Mouse (Mus musculus) heart, embryonic 13.5 days (tissue): ENCODE measurements around the gene Tbx3. TPM values are rescaled to one million over a fixed set of nuclear protein-coding genes. Genes with fewer than 3 reads are reported as not detected.

Source experiments
- ATAC-seq: fragments of 200-750 bp; cut with Nextera tagmentation; 2 replicates; pipeline ENCODE4 v1.8.0; 2017; ENCODE audit warnings: moderate TSS enrichment; ENCODE audit not compliant: insufficient number of reproducible peaks, low FRiP score, low TSS enrichment; ENCODE audit errors: extremely low read depth
- H3K27ac ChIP-seq: fragments of 300-500 bp; sonication (generic); replicated peaks from 2 replicates; pipeline ENCODE4 v1.5.1; 2015; ENCODE audit warnings: moderate library complexity, mild to moderate bottlenecking, inconsistent platforms
- H3K27me3 ChIP-seq: fragments of 300-500 bp; sonication (generic); replicated peaks from 2 replicates; pipeline ENCODE4 v1.6.1; 2015; ENCODE audit warnings: mild to moderate bottlenecking, inconsistent platforms
- H3K36me3 ChIP-seq: fragments of 300-500 bp; sonication (generic); 2 replicates; pipeline ENCODE4 v1.6.1; 2015; ENCODE audit warnings: mild to moderate bottlenecking, inconsistent platforms
- H3K4me1 ChIP-seq: fragments of 300-500 bp; sonication (generic); 2 replicates; pipeline ENCODE4 v1.6.1; 2015; ENCODE audit warnings: inconsistent platforms
- H3K4me2 ChIP-seq: fragments of 300-500 bp; sonication (generic); 2 replicates; pipeline ENCODE4 v1.6.1; 2015; ENCODE audit warnings: inconsistent platforms, mild to moderate bottlenecking, moderate library complexity
- H3K4me3 ChIP-seq: fragments of 300-500 bp; sonication (generic); 2 replicates; pipeline ENCODE4 v1.5.1; 2015; ENCODE audit warnings: moderate library complexity, mild to moderate bottlenecking, inconsistent platforms
- H3K9ac ChIP-seq: fragments of 300-500 bp; sonication (generic); 2 replicates; pipeline ENCODE4 v1.6.1; 2015; ENCODE audit warnings: inconsistent platforms, mild to moderate bottlenecking, moderate library complexity
- H3K9me3 ChIP-seq: fragments of 300-500 bp; sonication (generic); 2 replicates; pipeline ENCODE4 v1.6.1; 2016; ENCODE audit warnings: inconsistent platforms
- WGBS: fragments of 180-500 bp; shearing (Covaris S2); methylation state at CpG from one replicate; pipeline ENCODE4 v1.1.7; 2015; ENCODE audit warnings: mixed read lengths; 5-methylcytosine and 5-hydroxymethylcytosine counted together
- polyA plus RNA-seq: library from polyadenylated mRNA; unstranded; fragments of >200 nt; fragmentation: Nextera tagmentation; extraction: Ambion mirVana; gene quantifications from 2 replicates; pipeline ENCODE4 v1.2.1, GENCODE M21; 2015

The Tbx3 gene
- polyA plus RNA-seq, 1 experiment from 2014 or later: 12.8 TPM

DNA sequence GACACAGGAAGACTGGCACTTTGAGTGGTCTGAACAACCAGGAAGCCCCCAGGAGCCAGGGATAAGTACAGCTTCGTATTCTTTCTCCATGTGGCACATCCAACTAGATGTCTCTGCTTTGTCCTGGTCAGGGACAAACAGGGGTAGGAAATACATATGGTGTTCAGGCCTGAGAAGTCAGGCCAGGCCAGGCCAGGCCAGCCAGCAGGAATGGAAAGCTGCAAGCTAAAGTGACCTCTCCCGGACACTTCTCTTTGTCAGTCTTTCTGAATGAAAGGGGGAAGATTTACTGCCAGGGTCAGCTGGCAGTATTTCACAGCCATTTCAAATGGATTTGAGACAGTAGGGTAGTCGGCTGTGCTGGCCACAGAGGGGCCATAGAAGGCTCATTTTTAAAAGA, 28.8 kb upstream of the Tbx3 start:
- Histone ChIP-seq H3K9ac (no peak overlapping the region), H3K4me2 (no peak overlapping the region), H3K9me3 (no peaks in the 10 kb centered on the region), H3K36me3 (no peaks in the 10 kb centered on the region), H3K27ac (no peak overlapping the region), H3K4me3 (no peak overlapping the region), H3K27me3 (peaks cover 97% of the 10 kb centered on the region), H3K4me1 (peaks cover 4% of the 10 kb centered on the region; the same call in 1 of the 2 replicates)
- 44% methylated on average over 3 of the region's 3 CpGs for WGBS
- ATAC-seq: no peak

DNA sequence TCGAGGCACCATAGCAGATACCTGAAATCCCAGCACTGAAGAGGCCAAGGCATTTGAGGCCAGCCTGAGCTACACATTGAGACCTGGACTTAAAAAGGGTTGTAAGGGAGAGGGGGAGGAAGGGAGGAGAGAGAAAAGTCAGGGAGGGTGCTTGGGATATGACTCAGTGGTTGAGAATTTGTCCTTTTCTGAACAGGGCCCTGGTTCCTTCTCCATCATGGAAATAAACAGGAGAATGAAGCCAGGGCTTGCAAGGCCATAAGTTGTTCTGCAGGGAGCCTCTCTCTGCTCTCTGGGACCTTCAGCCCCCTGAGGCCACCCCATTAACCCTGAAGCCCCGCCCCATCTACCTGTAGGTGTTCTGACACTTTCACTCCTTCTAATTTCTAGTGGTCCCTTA, 23.5 kb upstream of the Tbx3 start:
- H3K27me3 ChIP-seq: peaks cover 91% of the 10 kb centered on the region
- H3K4me2 ChIP-seq: no peak overlapping the region
- no peaks in the 10 kb centered on the region for H3K36me3 ChIP-seq
- no peak overlapping the region for H3K9ac ChIP-seq
- peaks cover 15% of the 10 kb centered on the region for H3K4me1 ChIP-seq
- H3K27ac ChIP-seq: no peak overlapping the region
- ATAC-seq: no peak
- no peak overlapping the region for H3K4me3 ChIP-seq
- H3K9me3 ChIP-seq: no peaks in the 10 kb centered on the region
- 62% methylated on average over 2 of the region's 2 CpGs for WGBS

DNA sequence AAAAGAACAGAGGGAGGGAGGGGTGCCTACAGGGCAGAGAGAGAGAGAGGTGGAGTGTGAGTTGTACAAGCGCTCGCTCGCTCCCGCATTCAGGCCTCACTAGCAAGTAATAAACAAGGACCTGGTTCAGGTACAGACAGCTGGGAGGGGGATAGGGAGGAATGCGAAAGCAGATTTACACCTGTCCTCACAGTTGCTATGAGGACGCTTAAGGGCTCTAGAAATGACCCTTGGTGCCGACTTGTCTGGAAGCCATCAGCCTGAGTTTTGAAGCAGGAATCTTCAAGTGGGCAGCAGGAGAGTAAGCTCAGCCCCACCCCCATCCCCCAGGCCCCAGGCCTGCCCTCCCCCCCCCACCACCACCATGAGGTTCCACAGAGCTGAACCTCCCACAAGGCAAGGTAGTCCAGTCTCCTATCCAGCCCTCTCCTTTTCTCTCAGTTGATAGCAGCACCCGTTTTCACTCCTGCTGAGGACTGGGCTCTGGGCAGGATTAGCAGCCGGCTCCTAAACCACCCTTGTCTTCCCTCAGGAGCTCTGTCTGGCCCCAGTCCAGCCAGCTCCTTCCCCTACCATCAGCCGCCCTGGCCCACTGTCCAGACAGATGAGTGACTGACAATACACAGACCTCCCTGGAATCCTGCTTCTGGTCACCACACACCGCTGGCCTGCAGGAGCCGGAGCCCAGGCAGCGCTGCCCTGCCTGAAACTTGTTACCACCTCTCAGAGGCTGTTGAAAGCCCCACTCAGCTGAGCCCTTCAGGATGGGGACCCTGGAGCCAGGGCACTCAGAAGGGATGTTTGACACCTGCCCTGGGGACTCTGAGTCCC, 19.1 kb upstream of the Tbx3 start:
- H3K9me3 ChIP-seq: no peaks in the 10 kb centered on the region

DNA sequence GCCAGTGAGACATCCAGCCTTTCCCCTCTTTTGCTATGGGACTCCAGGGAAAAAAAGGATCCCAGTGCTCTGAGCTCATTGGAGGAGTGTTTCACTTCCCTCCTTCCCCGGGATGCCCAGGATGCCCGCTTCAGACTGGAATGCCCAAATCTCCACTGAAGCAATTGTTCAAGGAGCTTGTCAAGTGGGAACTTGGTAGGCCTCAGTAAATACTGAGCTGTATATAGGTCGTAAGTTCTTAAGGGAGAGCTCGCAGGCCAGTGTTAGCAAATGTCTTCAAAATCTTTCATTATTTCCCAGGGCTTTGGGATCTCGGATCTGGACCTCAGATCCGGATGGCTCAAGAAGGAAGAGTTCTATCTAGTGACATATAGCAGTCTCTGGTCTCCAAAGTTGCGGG, 14.1 kb upstream of the Tbx3 start:
- peaks cover 98% of the 10 kb centered on the region for H3K27me3 ChIP-seq
- 17% methylated on average over 7 of the region's 7 CpGs for WGBS

More for the DNA sequence above, 19.1 kb upstream of the Tbx3 start:
- H3K27ac ChIP-seq: peak overlapping the region; percentile 28; the same call in 1 of the 2 replicates
- H3K4me3 ChIP-seq: no peak overlapping the region
- ATAC-seq: peak; percentile 75; the same call in 1 of the 2 replicates
- peaks cover 94% of the 10 kb centered on the region for H3K27me3 ChIP-seq
- H3K4me1 ChIP-seq: peaks cover 21% of the 10 kb centered on the region
- H3K36me3 ChIP-seq: no peaks in the 10 kb centered on the region
- 12% methylated on average over 13 of the region's 13 CpGs for WGBS
- H3K9ac ChIP-seq: no peak overlapping the region
- H3K4me2 ChIP-seq: peak overlapping the region; percentile 20; the same call in 1 of the 2 replicates

DNA sequence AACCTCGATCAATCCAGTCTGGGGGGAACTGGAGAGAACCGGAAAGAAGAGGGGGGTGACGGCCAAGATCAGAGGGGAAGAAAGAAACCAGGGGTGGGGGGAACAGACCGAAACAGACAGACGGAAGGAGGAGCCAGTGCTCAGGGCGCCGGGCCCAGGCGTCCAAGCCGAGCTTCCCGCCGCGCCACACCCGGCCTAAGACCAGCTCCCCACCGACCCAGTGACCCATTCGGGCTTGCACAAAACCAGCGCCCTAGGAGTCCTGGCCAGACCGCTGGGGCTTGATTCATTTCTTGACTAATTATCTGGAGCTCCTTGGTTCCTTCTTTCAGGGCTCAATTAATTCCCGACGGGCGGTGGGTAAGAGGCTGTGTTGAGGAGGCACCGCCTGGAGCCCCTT, 13.6 kb upstream of the Tbx3 start:
- ATAC-seq: no peak
- Histone ChIP-seq H3K27me3 (peaks cover 99% of the 10 kb centered on the region), H3K9me3 (no peaks in the 10 kb centered on the region), H3K4me1 (peaks cover 12% of the 10 kb centered on the region), H3K36me3 (no peaks in the 10 kb centered on the region), H3K4me3 (0 out of 2 replicates have a peak overlapping the region, but pooled peaks have one; percentile 3), H3K4me2 (no peak overlapping the region), H3K27ac (no peak overlapping the region), H3K9ac (no peak overlapping the region)
- 4% methylated on average over 21 of the region's 21 CpGs for WGBS

More for the DNA sequence above, 14.1 kb upstream of the Tbx3 start:
- H3K27ac ChIP-seq: no peak overlapping the region
- no peaks in the 10 kb centered on the region for H3K9me3 ChIP-seq
- no peak for ATAC-seq
- H3K4me2 ChIP-seq: no peak overlapping the region
- H3K4me1 ChIP-seq: peaks cover 17% of the 10 kb centered on the region
- H3K36me3 ChIP-seq: no peaks in the 10 kb centered on the region
- 0 out of 2 replicates have a peak overlapping the region, but pooled peaks have one; percentile 3 for H3K4me3 ChIP-seq
- H3K9ac ChIP-seq: no peak overlapping the region

DNA sequence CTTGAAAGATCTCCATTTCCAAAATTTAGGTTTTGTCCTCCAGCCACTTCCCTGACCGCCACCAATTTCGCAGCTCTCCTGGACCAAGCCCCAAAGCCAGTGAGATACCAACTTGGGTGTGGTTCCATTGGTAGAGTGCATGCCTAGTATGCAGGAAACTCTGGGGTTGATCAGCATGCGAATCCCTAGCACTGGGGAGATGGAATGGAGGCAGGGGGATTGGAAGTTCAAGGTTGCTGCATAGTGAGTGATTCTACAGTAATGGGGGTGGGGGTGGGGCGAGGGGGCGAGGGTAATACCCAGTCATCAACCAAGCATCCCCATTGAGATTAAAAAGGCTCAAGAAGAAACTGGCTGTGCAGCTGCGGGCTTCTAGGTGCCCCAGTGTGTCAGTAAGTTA, 13.1 kb upstream of the Tbx3 start:
- no peaks in the 10 kb centered on the region for H3K9me3 ChIP-seq
- H3K4me2 ChIP-seq: no peak overlapping the region
- no peak overlapping the region for H3K4me3 ChIP-seq
- no peak overlapping the region for H3K9ac ChIP-seq
- 7% methylated on average over 6 of the region's 6 CpGs for WGBS
- peaks cover 100% of the 10 kb centered on the region for H3K27me3 ChIP-seq
- no peak overlapping the region for H3K27ac ChIP-seq
- ATAC-seq: no peak
- H3K4me1 ChIP-seq: peaks cover 7% of the 10 kb centered on the region
- no peaks in the 10 kb centered on the region for H3K36me3 ChIP-seq

DNA sequence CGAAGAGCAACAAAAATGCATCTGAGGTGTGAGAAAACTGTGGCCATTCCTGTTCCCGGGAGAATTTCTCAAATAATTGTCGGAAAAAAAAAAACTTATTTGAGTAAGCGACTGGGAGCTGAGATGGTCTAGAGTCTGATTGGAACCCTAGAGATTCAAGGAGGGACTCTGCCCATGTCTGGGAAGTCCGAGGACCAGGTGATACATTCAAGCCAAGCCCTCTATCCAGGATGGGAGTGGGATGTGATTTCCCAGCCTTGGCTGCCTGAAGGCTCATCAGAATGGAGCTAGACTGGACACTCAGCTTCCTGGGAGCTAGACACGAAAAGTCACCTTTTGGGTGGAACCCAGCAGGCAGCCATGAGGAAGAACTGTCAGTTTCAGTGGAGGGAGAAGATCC, 12.7 kb upstream of the Tbx3 start:
- no peaks in the 10 kb centered on the region for H3K9me3 ChIP-seq
- H3K4me3 ChIP-seq: no peak overlapping the region
- 9% methylated on average over 6 of the region's 6 CpGs for whole genome bisulfite sequencing
- no peak overlapping the region for H3K9ac ChIP-seq
- no peak overlapping the region for H3K4me2 ChIP-seq
- peaks cover 100% of the 10 kb centered on the region for H3K27me3 ChIP-seq
- no peak overlapping the region for H3K27ac ChIP-seq
- peaks cover 5% of the 10 kb centered on the region; the same call in 1 of the 2 replicates for H3K4me1 ChIP-seq
- ATAC-seq: no peak
- no peaks in the 10 kb centered on the region for H3K36me3 ChIP-seq

DNA sequence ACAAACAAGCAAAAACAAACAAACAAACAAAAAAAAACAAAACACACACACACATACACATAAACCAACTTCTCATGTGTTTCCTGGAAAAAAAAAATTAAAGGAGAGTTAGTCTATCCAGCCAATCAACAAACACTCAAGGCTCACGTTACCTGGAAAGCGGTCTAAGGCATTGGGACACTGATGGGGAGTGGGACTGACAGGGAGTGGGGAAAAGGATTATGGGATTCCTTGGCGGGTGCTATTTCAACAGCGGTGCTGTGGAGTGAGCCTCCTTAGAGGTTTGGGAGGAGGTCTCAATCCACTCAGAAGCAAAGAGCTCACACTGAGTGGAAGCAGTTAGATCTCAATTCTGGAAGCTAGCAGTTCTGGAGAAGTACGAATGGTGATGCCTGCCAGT, 12.1 kb upstream of the Tbx3 start:
- Histone ChIP-seq H3K4me1 (peaks cover 5% of the 10 kb centered on the region; the same call in 1 of the 2 replicates), H3K4me3 (no peak overlapping the region), H3K27ac (no peak overlapping the region), H3K27me3 (peaks cover 100% of the 10 kb centered on the region), H3K4me2 (no peak overlapping the region), H3K9me3 (no peaks in the 10 kb centered on the region), H3K36me3 (no peaks in the 10 kb centered on the region), H3K9ac (no peak overlapping the region)
- ATAC-seq: no peak
- WGBS: 4% methylated on average over 5 of the region's 5 CpGs

DNA sequence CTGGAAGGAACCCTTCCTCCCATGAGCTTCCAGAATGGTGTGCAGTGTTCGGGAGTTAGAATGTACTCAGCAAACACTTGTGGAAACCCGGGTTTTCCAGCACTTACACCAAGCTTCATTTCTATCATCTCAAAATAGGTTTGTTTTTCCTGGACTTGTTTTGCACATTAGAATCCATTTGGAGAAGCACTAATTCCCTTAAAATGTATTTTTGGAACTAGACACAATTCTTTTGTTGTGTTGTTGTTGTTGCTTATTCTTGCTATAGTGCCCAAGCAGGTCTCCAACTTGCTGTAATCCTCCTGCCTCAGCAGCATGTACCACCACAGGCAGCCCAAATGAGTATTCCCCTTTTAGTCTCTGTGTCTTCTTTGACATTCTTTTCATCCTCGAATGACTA, 11.4 kb upstream of the Tbx3 start:
- H3K4me3 ChIP-seq: no peak overlapping the region
- ATAC-seq: no peak
- H3K9me3 ChIP-seq: no peaks in the 10 kb centered on the region
- peaks cover 100% of the 10 kb centered on the region for H3K27me3 ChIP-seq
- H3K4me2 ChIP-seq: no peak overlapping the region
- no peaks in the 10 kb centered on the region for H3K36me3 ChIP-seq
- peaks cover 5% of the 10 kb centered on the region; the same call in 1 of the 2 replicates for H3K4me1 ChIP-seq
- 7% methylated on average over 3 of the region's 3 CpGs for WGBS
- H3K27ac ChIP-seq: no peak overlapping the region
- no peak overlapping the region for H3K9ac ChIP-seq

DNA sequence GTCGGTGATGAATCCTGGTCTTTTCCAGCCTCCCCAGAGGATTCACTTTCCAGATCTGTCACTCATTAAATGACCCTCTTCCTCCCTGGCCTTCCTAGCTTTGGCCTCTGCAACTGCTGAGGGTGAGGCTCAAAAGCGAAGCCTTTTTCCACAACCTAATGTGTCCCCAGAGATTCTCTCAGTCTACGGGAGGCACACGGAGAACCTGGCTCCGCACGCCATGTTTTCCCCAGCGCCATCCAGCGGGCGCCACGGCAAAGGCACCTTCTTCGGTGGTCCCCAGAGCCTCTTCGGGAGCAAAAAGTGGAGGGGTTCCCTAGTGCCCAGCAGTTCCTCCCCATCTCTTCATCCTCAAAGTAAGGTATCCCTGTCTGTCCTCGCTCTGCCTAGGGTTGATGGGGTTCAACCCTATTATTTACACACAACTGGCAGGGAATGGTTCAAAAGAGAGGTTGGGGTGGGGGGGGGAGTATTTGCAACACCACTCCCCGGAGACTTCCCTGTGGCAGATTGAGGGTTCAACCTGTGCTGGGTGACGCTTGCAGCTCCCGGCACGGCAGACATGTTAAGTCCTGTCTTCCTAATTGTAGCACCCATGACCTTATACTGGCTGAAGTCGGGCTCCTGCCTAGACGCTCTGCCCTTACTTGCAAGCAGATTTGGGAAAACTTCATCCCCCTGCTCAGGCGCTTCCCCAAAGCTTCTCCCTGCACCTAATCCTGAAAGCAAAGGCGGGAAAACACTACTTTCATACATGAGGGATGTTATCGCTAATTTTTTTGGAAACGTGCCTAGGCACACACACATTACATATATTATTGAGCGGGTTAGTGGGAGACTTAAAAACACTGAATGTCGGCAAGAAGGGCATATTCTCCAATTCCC, 9.7 kb upstream of the Tbx3 start:
- Histone ChIP-seq H3K4me2 (no peak overlapping the region), H3K9ac (no peak overlapping the region), H3K4me3 (no peak overlapping the region), H3K27me3 (peaks cover 100% of the 10 kb centered on the region), H3K4me1 (peaks cover 5% of the 10 kb centered on the region; the same call in 1 of the 2 replicates), H3K9me3 (no peaks in the 10 kb centered on the region), H3K36me3 (no peaks in the 10 kb centered on the region), H3K27ac (no peak overlapping the region)
- no peak for ATAC-seq
- 4% methylated on average over 25 of the region's 25 CpGs for WGBS

DNA sequence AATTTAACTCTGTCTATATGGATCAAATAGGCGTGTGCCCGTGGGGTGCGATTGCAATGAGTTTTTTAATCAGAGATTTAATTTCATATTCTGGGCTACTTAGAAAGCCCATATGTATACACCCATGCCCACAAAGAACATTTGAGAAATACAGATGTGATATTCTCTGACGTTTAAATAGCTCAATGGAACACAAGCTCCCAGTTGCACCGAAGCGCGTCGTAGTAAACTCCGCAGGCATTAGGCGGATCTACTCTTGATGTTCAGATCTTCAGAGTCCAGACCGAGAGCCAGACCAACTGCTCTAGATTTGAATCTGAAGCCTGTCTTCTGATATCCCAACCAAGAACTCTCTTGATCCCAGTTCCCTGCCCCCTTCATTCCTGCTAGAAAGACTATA, 9.0 kb upstream of the Tbx3 start:
- no peak overlapping the region for H3K4me2 ChIP-seq
- no peak for ATAC-seq
- H3K36me3 ChIP-seq: no peaks in the 10 kb centered on the region
- no peaks in the 10 kb centered on the region for H3K9me3 ChIP-seq
- peaks cover 5% of the 10 kb centered on the region; the same call in 1 of the 2 replicates for H3K4me1 ChIP-seq
- H3K27ac ChIP-seq: no peak overlapping the region
- H3K4me3 ChIP-seq: no peak overlapping the region
- H3K27me3 ChIP-seq: peaks cover 100% of the 10 kb centered on the region
- no peak overlapping the region for H3K9ac ChIP-seq
- WGBS: 6% methylated on average over 11 of the region's 11 CpGs
